Mouse (Mus musculus) spleen, adult 2 months (tissue): ENCODE results near the gene Clcn1. TPM values are rescaled to one million over a fixed set of nuclear protein-coding genes. Genes with fewer than 3 reads are reported as not detected.
A peak's percentile ranks its signal among the peaks of the same experiment; 100 is the strongest.

ENCODE experiments used
- DNase-seq, 2 experiments: peaks; one replicate each; pipeline versions ENCODE4 v3.0.0 to v3.0.0-alpha.2; 2012 to 2021; ENCODE audit warnings: low spot score in 2 of 2, low read depth in 1 of 2
- H3K27ac ChIP-seq: fragments of 200-500 bp; 2 replicates; pipeline ENCODE4 v1.5.1; 2012; ENCODE audit warnings: low read length, inconsistent platforms; ENCODE audit not compliant: insufficient read depth
- H3K27me3 ChIP-seq: fragments of 200-500 bp; 2 replicates; pipeline ENCODE4 v1.6.1; 2012; ENCODE audit warnings: mild to moderate bottlenecking, moderate library complexity, low read length, inconsistent platforms; ENCODE audit not compliant: control insufficient read depth, insufficient read depth
- H3K36me3 ChIP-seq: fragments of 200-500 bp; 2 replicates; pipeline ENCODE4 v1.6.1; 2012; ENCODE audit warnings: mild to moderate bottlenecking, low read length, inconsistent platforms; ENCODE audit not compliant: control insufficient read depth, insufficient read depth
- H3K4me1 ChIP-seq: fragments of 200-500 bp; 2 replicates; pipeline ENCODE4 v1.6.1; 2011; ENCODE audit warnings: inconsistent platforms; ENCODE audit not compliant: control insufficient read depth, insufficient read depth, insufficient read length
- H3K4me3 ChIP-seq: fragments of 200-500 bp; 2 replicates; pipeline ENCODE4 v1.5.1; 2011; ENCODE audit warnings: mild to moderate bottlenecking, inconsistent platforms; ENCODE audit not compliant: insufficient read depth, insufficient read length; ENCODE audit errors: extremely low read depth
- CTCF ChIP-seq: fragments of 200-500 bp; IDR thresholded peaks from 2 replicates; pipeline ENCODE4 v1.5.1; 2011; ENCODE audit warnings: mild to moderate bottlenecking, inconsistent platforms; ENCODE audit not compliant: insufficient read depth, insufficient read length, insufficient replicate concordance; ENCODE audit errors: extremely low read depth
- POLR2A ChIP-seq: fragments of 200-500 bp; IDR thresholded peaks from 2 replicates; pipeline ENCODE4 v1.6.1; 2011; ENCODE audit warnings: low read depth, low read length, inconsistent platforms
- WGBS: fragments of 180-500 bp; shearing (Covaris S2); methylation state at CpG from one replicate; pipeline ENCODE4 v1.1.7; 2018; 5-methylcytosine and 5-hydroxymethylcytosine counted together
- polyA plus RNA-seq: library from polyadenylated mRNA; depleted of rRNA; stranded (reverse); fragments of >200 nt; gene quantifications from 2 replicates; pipeline ENCODE4 v1.2.3, GENCODE M21; 2012

Clcn1 gene
- polyA plus RNA-seq, 1 experiment, result 0.18 TPM

DNA sequence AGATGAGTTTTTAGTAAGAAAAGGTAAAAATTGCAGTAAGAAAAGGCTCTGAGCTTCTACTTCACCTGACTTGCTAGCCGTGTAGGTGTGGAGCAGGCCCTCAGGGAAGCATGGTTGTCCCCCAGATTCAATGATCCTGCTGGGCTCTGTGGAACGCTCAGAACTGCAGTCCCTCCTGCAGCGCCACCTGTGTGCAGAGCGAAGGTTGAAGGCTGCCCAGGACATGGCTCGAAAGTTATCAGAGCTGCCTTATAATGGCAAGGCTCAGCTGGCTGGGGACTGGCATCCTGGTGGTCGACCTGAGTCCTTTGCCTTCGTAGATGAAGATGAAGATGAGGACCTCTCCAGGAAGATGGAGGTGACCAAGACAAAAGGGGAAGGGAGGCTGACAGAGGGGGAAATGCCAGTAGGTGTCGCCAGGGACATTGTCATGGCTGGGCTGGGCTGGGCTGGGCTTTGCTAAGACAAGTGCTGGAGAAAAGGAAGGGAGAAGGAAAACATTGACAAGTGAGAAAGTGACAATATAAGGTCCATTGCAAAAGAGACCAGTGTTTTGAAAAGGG is 23.4 kb downstream of the Clcn1 start:
- Histone ChIP-seq H3K27me3 (no peaks in the 10 kb centered on the region), H3K27ac (no peak overlapping the region), H3K4me3 (no peak overlapping the region), H3K36me3 (no peaks in the 10 kb centered on the region), H3K4me1 (peaks cover 2% of the 10 kb centered on the region; the same call in 1 of the 2 replicates)
- TF ChIP-seq CTCF (peak; percentile 7; the same call in 1 of the 2 replicates), POLR2A (no peak)
- DNase-seq, result no peak
- WGBS, result 73% methylated on average over 8 of the region's 8 CpGs

DNA sequence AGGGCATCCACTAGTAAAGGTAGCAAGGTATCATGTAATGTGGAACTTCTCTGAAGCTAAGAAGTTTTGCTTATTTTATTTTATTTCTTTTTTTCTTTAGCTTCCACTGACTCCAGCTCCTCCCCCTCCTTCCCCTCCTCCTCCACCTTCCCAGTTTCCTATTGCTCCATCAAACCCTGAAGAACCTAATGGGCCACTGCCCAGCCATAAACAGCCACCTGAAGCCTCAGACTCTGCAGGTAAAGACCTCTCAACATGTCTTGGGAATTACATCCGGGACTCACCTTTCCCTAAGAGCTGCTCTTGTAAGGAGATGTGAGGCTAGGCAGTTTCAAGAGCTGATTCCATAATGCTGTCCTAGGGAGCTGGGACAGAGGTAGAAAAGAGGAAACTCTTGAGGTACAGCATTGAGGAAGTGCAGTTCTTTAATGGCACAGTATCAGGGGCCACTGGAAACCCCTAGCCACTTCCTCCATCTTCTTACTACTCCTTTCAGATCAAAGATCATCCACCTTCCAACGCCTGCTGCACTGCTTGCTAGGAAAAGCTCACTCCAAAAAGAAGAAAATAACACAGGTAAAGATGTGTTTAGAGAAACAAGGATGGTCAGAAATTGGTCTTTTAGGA is 24.1 kb downstream of the Clcn1 start:
- no peaks in the 10 kb centered on the region for H3K36me3 ChIP-seq
- WGBS, result 43% methylated on average over 2 of the region's 2 CpGs
- no peak for DNase-seq

DNA sequence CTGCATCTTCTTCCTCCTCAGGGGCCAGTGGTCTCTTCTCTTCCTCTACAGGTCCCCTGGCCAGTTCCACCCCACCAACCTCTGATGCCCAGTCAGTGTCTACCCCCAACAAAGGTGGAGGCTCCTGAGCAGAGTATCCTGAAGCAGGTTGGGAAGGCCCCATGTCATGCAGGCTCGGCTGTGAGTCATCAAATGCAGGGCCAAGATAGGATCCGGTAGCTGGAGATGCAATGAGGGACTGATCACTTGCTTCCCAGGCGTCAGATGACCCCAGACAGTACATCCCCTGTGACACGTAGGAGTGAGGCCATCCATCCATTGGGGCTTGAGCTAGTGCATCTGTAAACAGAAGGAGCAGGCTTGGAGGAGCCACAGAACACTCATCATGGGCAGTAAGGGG is 31.8 kb downstream of the Clcn1 start:
- no peak for DNase-seq
- peaks cover 3% of the 10 kb centered on the region for H3K27me3 ChIP-seq
- no peak overlapping the region for H3K4me3 ChIP-seq
- WGBS, result 85% methylated on average over 4 of the region's 4 CpGs
- no peaks in the 10 kb centered on the region for H3K4me1 ChIP-seq
- no peak overlapping the region for H3K27ac ChIP-seq
- TF ChIP-seq CTCF (no peak), POLR2A (no peak)
- no peaks in the 10 kb centered on the region for H3K36me3 ChIP-seq

More for the DNA sequence above, 24.1 kb downstream of the Clcn1 start:
- peaks cover 2% of the 10 kb centered on the region; the same call in 1 of the 2 replicates for H3K4me1 ChIP-seq
- no peak overlapping the region for H3K27ac ChIP-seq
- no peaks in the 10 kb centered on the region for H3K27me3 ChIP-seq
- TF ChIP-seq CTCF (no peak), POLR2A (no peak)
- H3K4me3 ChIP-seq, result no peak overlapping the region

DNA sequence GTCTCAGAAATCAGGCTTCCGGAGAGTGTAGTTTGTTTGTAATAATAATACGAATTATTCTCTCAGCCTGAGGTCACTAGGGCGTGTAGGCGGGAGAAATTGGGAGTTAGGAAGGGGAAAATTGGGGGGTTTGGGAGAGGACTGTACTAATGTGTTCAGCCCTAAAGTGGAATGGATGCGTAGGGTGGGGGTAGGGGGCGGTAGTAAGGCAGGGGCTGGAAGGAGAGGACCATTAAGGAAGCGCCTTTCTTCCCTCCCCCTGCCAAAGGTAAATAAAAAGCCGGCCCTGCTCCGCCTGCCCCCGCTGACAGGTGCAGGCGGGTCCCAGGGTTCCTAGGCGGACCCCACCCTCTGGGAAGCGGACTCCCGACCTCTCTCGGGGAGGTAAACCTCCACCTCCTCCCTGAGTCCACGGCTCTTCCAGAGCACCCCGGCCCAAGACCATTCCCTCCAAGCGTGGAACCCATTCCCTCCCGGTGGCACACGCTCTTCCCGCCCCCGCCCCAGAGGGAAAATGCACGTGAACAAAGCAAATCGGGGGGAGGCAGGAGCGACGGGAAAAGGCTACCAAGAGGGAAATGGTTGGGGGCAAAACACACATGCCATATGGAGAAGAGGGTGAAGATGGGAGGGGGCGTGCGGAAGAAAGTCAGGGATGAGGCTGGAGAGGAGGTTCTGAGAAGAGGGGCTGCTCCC is 37.0 kb downstream of the Clcn1 start:
- no peak for TF ChIP-seq POLR2A
- TF ChIP-seq CTCF, result no peak
- 11% methylated on average over 28 of the region's 28 CpGs for WGBS
- no peak overlapping the region for H3K27ac ChIP-seq
- DNase-seq, result no peak
- H3K36me3 ChIP-seq, result no peaks in the 10 kb centered on the region
- H3K27me3 ChIP-seq, result peaks cover 18% of the 10 kb centered on the region
- peak overlapping the region; percentile 61; the same call in 1 of the 2 replicates for H3K4me3 ChIP-seq
- peaks cover 5% of the 10 kb centered on the region; the same call in 1 of the 2 replicates for H3K4me1 ChIP-seq

DNA sequence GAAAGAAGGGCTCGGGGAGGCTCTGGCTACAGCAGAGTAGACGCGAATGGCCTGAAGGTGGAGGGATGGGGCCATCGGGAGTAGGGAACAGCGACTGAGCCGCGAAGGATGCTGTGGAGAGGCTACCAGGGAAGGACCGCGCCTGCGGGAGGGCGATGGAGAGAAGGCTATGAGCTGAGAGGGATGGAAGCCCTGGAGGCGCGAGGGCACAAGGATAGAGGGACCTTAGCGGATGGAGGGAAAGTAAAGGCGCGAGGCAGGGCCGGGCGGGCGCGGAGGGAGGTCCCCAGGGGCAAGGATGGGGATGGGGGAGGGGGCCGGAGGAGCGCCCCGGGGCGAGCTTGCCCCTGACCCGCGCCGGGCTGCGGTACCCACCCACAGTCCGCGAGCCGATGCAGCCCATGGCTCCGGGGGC is 37.6 kb downstream of the Clcn1 start:
- H3K36me3 ChIP-seq, result no peaks in the 10 kb centered on the region
- TF ChIP-seq POLR2A (no peak), CTCF (no peak)
- no peak for DNase-seq
- H3K4me3 ChIP-seq, result peak overlapping the region; percentile 61
- peaks cover 18% of the 10 kb centered on the region for H3K27me3 ChIP-seq
- H3K4me1 ChIP-seq, result peaks cover 5% of the 10 kb centered on the region; the same call in 1 of the 2 replicates
- no peak overlapping the region for H3K27ac ChIP-seq
- 3% methylated on average over 27 of the region's 32 CpGs for WGBS

DNA sequence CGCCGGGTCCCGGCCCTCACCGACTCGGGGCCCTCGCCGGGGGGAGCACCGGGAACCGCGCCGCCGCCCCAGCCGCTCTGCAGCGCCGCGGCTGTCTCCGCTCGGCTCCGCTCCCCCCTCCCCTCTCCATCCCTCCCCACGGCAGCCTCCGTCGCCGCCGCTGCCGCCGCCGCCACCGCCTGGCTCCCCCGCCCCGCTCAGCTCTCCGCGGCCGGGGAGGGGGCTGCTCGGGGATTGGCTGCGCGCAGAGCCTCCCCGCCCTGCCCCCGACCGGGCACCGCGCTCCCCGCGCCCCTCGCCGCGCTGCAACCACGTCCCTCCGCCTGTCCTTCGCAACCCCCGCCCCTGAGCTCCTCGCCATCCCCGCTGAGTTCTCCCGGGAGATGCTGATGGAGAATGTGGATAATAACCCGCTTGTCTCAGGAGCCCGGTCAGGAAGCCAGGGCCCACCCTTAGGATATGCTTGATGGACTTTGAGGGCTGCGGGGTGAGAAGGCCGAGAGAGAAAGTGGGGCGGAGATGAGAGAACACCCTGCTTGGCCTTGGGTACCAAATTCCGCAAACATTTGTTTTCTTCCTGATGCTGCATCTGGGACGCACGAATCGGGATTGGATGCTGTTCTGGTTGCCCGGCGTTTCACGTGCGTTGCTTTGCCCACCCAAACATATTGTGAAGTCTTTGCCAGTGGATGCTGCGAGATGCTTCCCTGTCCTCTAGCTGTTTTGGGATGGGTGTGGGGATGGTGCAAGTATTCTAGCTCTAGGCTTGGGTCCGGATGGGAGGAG is 38.2 kb downstream of the Clcn1 start, which contains the start of gene Fam131b:
Gene Fam131b, minus strand, starts transcription at position 162 of the 786 bp plus-strand sequence.
- peaks cover 18% of the 10 kb centered on the region for H3K27me3 ChIP-seq
- peak in 1 of 2 experiments; percentile 12 for DNase-seq
- peak within 1 kb of the TSS; percentile 61 for H3K4me3 ChIP-seq
- no peak within 1 kb of the TSS for H3K27ac ChIP-seq
- WGBS, result 3% methylated on average over 52 of the region's 68 CpGs
- no peaks in the 10 kb centered on the region for H3K36me3 ChIP-seq
- TF ChIP-seq POLR2A, result no peak
- no peak for TF ChIP-seq CTCF
- peaks cover 5% of the 10 kb centered on the region; the same call in 1 of the 2 replicates for H3K4me1 ChIP-seq
